Mouse (Mus musculus): ENCODE results near the gene Nhlrc3. TPM values are rescaled to one million over a fixed set of nuclear protein-coding genes. Genes with fewer than 3 reads are reported as not detected.

Nhlrc3 gene
- polyA plus RNA-seq, 1 experiment from 2014 or later = 8.4 TPM

DNA sequence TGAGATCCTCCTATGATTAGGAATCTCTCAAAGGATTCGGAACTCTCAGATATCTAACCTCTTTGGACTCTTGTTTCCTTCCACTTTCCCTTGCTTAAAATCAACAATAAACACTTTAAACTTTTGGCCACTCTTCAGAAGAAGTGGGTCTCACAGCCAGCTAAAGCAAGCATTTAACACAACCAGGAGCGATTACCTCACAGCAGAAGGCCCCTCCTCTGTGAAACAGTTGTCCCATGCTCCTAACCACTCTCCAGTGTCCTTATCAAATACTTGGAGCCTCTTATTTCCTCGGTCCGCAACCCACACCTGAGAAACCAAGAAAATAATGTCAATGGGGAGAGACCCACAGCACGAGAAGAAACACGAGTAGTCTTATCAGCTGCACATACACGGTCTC lies 9.8 kb downstream of the Nhlrc3 start:
- no peak for ATAC-seq (ENCODE audit: low read depth)
- Histone ChIP-seq H3K4me3 (no peak overlapping the region), H3K4me2 (no peak overlapping the region), H3K27me3 (no peaks in the 10 kb centered on the region), H3K27ac (replicated peaks) (no peak overlapping the region), H3K4me1 (replicated peaks) (no peaks in the 10 kb centered on the region), H3K9me3 (no peaks in the 10 kb centered on the region), H3K36me3 (peaks cover 90% of the 10 kb centered on the region), H3K9ac (no peak overlapping the region)
- WGBS = 95% methylated on average over 7 of the region's 7 CpGs

DNA sequence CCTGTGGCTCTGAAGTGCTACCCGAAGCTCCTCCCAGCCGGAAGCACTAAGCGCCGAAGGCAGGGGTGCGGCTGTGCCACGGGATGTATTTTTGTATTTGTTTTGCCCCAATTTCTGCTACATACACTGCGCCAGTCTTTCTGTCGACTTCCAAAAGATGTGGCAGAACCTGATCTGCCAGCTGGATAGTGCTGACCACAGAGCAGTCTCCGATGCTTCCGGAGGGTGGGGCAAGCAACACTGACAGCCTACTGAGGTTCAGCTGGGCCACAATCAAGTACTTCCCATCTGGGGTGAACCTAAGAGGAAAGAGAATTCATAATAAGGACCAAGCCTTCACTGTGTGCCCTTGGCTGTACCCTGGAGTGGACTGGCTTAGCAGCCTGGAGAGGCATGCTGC lies 10.8 kb downstream of the Nhlrc3 start:
- WGBS = 96% methylated on average over 10 of the region's 10 CpGs
- no peaks in the 10 kb centered on the region for H3K4me1 ChIP-seq (replicated peaks)
- H3K27me3 ChIP-seq = no peaks in the 10 kb centered on the region
- peaks cover 80% of the 10 kb centered on the region for H3K36me3 ChIP-seq
- ATAC-seq (ENCODE audit: low read depth) = no peak
- H3K4me3 ChIP-seq = no peak overlapping the region
- no peak overlapping the region for H3K4me2 ChIP-seq
- H3K27ac ChIP-seq (replicated peaks) = no peak overlapping the region
- H3K9ac ChIP-seq = no peak overlapping the region
- H3K9me3 ChIP-seq = no peaks in the 10 kb centered on the region

DNA sequence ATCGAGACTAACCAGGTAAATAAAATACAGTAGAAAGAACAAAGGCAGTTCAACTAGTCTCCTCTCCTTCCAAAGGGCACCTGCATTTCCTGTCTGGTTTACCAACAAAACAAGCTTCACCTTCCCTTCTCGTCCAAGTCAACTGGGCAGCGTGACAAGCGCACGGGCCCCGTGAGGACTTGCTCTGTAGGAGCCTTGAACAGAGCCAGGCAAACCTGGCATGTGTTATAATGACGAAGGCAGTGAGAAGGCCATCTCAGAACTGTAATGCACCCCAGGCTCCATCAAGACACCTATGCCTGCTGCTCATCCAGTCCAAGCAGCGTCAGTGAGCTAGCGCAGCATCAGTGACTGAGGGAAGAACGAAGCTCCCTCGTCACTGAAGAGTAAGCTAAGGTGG lies 12.5 kb downstream of the Nhlrc3 start:
- peaks cover 64% of the 10 kb centered on the region for H3K36me3 ChIP-seq

DNA sequence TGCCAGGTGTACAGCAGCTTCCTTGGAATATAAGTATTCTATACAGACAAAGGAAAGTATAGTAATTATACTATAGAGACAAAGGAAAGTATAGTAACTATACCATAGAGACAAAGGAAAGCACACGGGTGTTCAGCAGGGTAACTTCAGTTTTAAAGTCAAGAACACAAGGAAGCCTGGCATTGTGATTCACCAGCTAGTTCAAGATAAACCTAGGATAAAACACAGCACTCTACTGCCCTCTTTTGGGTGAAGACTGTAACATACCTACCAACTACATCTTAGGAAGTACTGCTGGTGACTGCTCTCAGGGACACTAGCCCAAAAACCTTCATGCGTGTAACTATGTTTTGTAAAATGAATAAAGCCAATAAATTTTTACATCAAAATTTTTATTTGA lies 14.9 kb downstream of the Nhlrc3 start:
- 28% methylated on average over 2 of the region's 2 CpGs for WGBS
- no peaks in the 10 kb centered on the region for H3K9me3 ChIP-seq
- H3K4me1 ChIP-seq (replicated peaks) = peaks cover 6% of the 10 kb centered on the region; the same call in 1 of the 2 replicates
- H3K36me3 ChIP-seq = peaks cover 40% of the 10 kb centered on the region
- no peak overlapping the region for H3K9ac ChIP-seq
- no peak overlapping the region for H3K4me2 ChIP-seq
- no peak overlapping the region for H3K27ac ChIP-seq (replicated peaks)
- no peak overlapping the region for H3K4me3 ChIP-seq
- peak; percentile 58; the same call in 1 of the 2 replicates for ATAC-seq (ENCODE audit: low read depth)
- H3K27me3 ChIP-seq = no peaks in the 10 kb centered on the region

More for the DNA sequence above, 12.5 kb downstream of the Nhlrc3 start:
- H3K27me3 ChIP-seq = no peaks in the 10 kb centered on the region
- no peak for ATAC-seq (ENCODE audit: low read depth)
- H3K9ac ChIP-seq = no peak overlapping the region
- H3K27ac ChIP-seq (replicated peaks) = no peak overlapping the region
- WGBS = 93% methylated on average over 11 of the region's 11 CpGs
- no peaks in the 10 kb centered on the region for H3K9me3 ChIP-seq
- H3K4me2 ChIP-seq = no peak overlapping the region
- no peak overlapping the region for H3K4me3 ChIP-seq
- peaks cover under 1% of the 10 kb centered on the region; the same call in 1 of the 2 replicates for H3K4me1 ChIP-seq (replicated peaks)

DNA sequence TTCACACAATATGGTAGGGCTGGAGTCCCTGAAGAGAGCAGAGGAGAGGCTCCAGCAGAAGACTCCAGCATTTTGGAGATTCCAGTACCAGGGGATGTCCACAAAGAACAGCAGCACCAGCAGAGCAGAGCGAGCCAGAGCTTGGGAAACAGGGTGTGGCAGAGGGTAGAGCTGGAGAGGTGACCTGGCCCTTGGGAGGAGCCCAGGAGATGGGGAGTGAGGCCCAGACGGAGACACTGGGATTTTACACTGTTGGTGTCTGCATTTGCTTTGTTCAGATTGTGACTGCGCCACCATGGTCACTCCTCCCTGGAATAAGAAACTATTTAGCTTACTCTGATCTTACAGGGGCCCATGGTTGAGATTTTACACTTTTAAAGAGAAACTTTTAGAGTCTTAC lies 16.3 kb downstream of the Nhlrc3 start:
- no peak for ATAC-seq (ENCODE audit: low read depth)
- Histone ChIP-seq H3K4me2 (no peak overlapping the region), H3K9me3 (no peaks in the 10 kb centered on the region), H3K4me1 (replicated peaks) (peaks cover 6% of the 10 kb centered on the region; the same call in 1 of the 2 replicates), H3K4me3 (no peak overlapping the region), H3K9ac (no peak overlapping the region), H3K27ac (replicated peaks) (no peak overlapping the region), H3K27me3 (no peaks in the 10 kb centered on the region), H3K36me3 (peaks cover 26% of the 10 kb centered on the region)
- WGBS = 82% methylated on average over 3 of the region's 3 CpGs

DNA sequence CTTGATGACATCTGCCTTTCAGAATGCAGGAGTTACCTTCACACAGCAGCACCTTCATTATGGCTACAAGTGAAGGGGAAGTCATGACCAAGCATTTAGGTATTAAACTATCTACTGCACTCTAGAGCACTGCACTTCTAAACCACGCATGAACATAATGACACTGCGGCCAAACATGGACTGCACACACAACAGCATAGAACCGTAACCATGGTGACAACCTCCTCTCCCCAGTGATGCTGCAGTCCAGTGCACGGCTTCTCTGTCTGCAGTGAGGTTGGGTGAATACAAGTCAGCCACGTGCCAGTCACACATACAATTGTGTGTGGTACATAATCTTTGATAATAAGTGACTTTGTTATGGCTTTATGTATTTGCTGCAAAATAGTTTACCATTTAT lies 17.6 kb downstream of the Nhlrc3 start:
- ATAC-seq (ENCODE audit: low read depth) = peak; percentile 68; the same call in 1 of the 2 replicates
- Histone ChIP-seq H3K36me3 (peaks cover 13% of the 10 kb centered on the region), H3K27ac (replicated peaks) (no peak overlapping the region; the same call in 1 of the 2 replicates), H3K4me1 (replicated peaks) (peaks cover 6% of the 10 kb centered on the region; the same call in 1 of the 2 replicates), H3K27me3 (no peaks in the 10 kb centered on the region), H3K9ac (no peak overlapping the region), H3K4me2 (no peak overlapping the region), H3K9me3 (no peaks in the 10 kb centered on the region), H3K4me3 (no peak overlapping the region)
- 37% methylated on average over 5 of the region's 5 CpGs for WGBS

DNA sequence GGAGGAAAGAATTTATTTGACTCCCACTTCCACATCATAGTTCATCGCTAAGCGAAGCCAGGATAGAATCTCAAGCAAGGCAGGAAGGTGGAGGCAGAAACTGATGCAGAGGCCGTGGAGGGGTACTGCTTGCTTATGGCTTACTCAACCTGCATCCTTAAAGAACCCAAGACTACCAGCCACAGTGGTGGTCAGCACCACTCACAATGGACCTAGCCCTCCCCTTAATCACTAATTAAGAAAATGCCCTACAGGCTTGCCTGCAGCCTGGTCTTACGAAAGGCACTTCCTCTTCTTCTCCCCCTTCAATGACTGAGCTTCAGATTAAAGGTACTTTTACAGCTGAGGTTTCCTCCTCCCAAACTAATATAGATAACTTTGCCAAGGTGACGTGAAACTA lies 26.6 kb downstream of the Nhlrc3 start:
- H3K27ac ChIP-seq (replicated peaks) = no peak overlapping the region
- H3K9me3 ChIP-seq = no peaks in the 10 kb centered on the region
- H3K4me1 ChIP-seq (replicated peaks) = no peaks in the 10 kb centered on the region
- H3K9ac ChIP-seq = no peak overlapping the region
- no peaks in the 10 kb centered on the region for H3K27me3 ChIP-seq
- no peak overlapping the region for H3K4me3 ChIP-seq
- no peak overlapping the region for H3K4me2 ChIP-seq
- no peak for ATAC-seq (ENCODE audit: low read depth)
- WGBS = 76% methylated on average over 5 of the region's 5 CpGs
- no peaks in the 10 kb centered on the region for H3K36me3 ChIP-seq

DNA sequence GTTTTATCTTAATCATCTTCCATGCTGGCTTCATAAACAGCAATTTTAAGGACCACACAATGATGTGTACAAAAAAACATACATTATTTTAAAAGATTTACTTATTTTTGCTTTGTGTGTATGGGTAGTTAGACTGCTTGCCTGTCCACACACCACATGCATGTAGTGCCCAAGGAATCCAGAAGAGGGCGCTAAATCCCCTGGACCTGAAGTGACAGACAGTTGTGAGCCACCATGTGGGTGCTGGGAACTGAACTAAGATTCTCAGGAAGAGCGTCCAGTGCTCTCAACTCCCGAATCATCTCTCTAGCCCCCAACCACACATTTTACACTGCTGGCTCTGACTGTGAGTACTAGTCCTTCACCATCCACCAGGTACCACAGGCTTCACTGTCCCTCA lies 28.5 kb downstream of the Nhlrc3 start:
- no peak overlapping the region for H3K9ac ChIP-seq
- no peaks in the 10 kb centered on the region for H3K27me3 ChIP-seq
- H3K4me1 ChIP-seq (replicated peaks) = no peaks in the 10 kb centered on the region
- no peaks in the 10 kb centered on the region for H3K36me3 ChIP-seq
- H3K9me3 ChIP-seq = no peaks in the 10 kb centered on the region
- ATAC-seq (ENCODE audit: low read depth) = no peak
- H3K4me2 ChIP-seq = no peak overlapping the region
- 73% methylated on average over 3 of the region's 3 CpGs for WGBS
- no peak overlapping the region for H3K27ac ChIP-seq (replicated peaks)
- no peak overlapping the region for H3K4me3 ChIP-seq

DNA sequence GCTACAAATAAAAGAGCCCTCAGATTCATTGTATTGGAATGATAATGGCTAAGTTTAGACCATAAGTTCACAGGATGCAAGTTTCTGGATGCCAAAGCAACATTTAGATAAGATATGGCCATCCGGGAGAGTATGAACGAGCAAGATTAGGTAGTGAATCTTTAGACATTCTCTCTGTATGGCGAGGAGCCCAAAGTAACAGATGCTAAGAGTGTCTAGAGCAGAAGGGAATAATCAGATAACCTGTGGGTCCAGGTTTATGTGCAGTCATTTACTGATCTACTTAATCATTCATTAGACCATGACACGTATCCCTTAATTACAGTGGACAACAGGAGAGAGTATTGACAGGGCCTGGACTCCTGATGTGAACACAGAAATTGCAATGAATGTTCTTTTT lies 39.6 kb downstream of the Nhlrc3 start:
- H3K9ac ChIP-seq = no peak overlapping the region
- ATAC-seq (ENCODE audit: low read depth) = no peak
- WGBS = 90% methylated on average over 4 of the region's 4 CpGs
- no peaks in the 10 kb centered on the region; the same call in 1 of the 2 replicates for H3K4me1 ChIP-seq (replicated peaks)
- no peak overlapping the region for H3K27ac ChIP-seq (replicated peaks)
- H3K4me3 ChIP-seq = no peak overlapping the region
- no peaks in the 10 kb centered on the region for H3K27me3 ChIP-seq
- no peaks in the 10 kb centered on the region for H3K36me3 ChIP-seq
- H3K4me2 ChIP-seq = no peak overlapping the region
- no peaks in the 10 kb centered on the region for H3K9me3 ChIP-seq

DNA sequence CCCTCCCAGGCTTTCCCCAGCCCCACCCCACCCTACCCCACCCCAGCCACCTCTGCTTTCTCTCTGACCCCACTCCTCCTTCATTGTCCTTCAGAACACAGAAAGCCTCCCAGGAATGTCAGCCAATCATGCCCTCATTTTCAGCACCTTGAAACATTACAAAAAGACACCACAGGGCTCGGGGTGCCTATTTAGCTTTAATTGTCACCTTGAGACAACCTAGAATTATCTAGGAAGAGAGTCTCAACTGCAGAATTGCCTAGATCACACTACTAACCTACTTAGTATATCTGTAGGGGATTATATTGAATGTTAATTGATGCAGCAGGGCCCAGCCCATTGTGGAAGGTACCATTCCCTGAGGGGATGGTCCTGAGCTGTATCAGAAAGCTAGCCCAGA lies 40.4 kb downstream of the Nhlrc3 start:
- no peak for ATAC-seq (ENCODE audit: low read depth)
- Histone ChIP-seq H3K36me3 (no peaks in the 10 kb centered on the region), H3K27ac (replicated peaks) (no peak overlapping the region), H3K4me3 (no peak overlapping the region), H3K9ac (no peak overlapping the region), H3K4me2 (no peak overlapping the region), H3K4me1 (replicated peaks) (peaks cover 1% of the 10 kb centered on the region; the same call in 1 of the 2 replicates), H3K9me3 (no peaks in the 10 kb centered on the region), H3K27me3 (no peaks in the 10 kb centered on the region)
- WGBS = 60% methylated on average over 1 of the region's 1 CpGs

DNA sequence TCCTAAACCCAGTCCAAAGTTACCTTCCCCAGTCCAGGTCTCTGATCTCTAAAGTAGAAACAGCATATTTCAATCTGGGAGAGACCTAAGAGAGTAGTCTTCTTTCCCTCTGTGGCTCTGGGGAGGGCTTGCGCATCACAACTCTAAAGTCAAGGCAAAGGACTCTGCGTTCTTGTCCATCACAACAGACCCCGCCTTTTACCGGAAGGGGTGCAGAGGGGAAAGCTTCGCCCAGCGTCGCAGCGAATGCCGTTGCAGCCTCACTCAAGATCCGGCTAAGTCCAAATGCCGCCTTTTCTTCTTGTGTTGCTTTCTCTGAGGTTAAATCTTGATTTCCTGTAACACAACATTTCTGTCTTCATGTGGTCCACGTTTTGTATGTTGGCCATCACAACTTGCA lies 41.5 kb downstream of the Nhlrc3 start:
- H3K27me3 ChIP-seq = no peaks in the 10 kb centered on the region
- ATAC-seq (ENCODE audit: low read depth) = no peak
- H3K4me1 ChIP-seq (replicated peaks) = peaks cover 5% of the 10 kb centered on the region; the same call in 1 of the 2 replicates
- H3K4me2 ChIP-seq = no peak overlapping the region
- no peaks in the 10 kb centered on the region for H3K36me3 ChIP-seq
- no peak overlapping the region for H3K4me3 ChIP-seq
- 86% methylated on average over 12 of the region's 12 CpGs for WGBS
- no peaks in the 10 kb centered on the region for H3K9me3 ChIP-seq
- H3K27ac ChIP-seq (replicated peaks) = no peak overlapping the region
- no peak overlapping the region for H3K9ac ChIP-seq

DNA sequence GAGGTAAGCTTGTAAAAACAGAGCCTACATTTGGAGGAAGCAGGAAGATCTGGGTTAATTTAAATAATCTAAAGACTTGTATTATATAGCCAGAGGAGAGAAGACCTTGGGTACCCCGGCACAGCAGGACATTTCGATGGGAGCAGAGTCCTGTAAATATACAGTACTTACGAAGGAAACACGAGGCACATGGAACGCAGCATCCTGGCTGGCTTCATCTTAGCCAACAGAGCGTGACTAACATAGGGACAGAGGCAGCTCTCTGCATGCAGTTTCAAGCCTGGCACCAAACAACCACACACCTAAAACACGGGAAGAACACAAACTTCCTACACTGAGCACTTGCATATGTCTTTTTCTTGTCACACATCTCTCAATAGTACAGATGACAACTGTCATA lies 45.4 kb downstream of the Nhlrc3 start:
- Histone ChIP-seq H3K9me3 (no peaks in the 10 kb centered on the region), H3K9ac (no peak overlapping the region), H3K36me3 (no peaks in the 10 kb centered on the region), H3K4me2 (no peak overlapping the region), H3K27me3 (no peaks in the 10 kb centered on the region), H3K27ac (replicated peaks) (no peak overlapping the region), H3K4me3 (no peak overlapping the region), H3K4me1 (replicated peaks) (peaks cover 18% of the 10 kb centered on the region)
- ATAC-seq (ENCODE audit: low read depth) = no peak
- 66% methylated on average over 7 of the region's 7 CpGs for WGBS

DNA sequence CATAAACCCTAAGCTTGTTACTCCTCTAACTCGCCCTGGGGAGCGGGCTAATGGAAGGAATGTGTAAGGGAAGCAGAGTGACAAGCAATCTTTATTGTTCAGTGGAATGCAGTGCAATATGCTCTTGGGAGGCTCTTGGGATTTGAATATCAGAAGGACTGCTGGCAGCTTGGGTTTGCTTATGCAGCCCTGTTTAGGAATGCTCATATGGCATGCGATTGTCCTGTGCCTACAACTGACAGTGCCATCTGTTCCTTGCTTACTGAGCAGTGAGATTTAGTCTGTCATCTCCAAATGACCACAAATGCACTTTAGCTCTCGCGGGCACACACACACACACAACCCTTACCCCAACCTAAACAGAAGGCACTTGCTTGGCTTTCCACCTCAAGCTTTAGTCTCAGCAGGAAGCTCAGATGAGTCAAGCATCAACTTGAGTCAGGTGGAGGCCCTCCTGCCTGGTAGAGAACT lies 47.1 kb downstream of the Nhlrc3 start:
- Histone ChIP-seq H3K27ac (replicated peaks) (no peak overlapping the region), H3K4me1 (replicated peaks) (peaks cover 18% of the 10 kb centered on the region), H3K27me3 (no peaks in the 10 kb centered on the region), H3K4me2 (no peak overlapping the region), H3K4me3 (no peak overlapping the region), H3K36me3 (no peaks in the 10 kb centered on the region), H3K9ac (no peak overlapping the region), H3K9me3 (no peaks in the 10 kb centered on the region)
- 49% methylated on average over 5 of the region's 5 CpGs for WGBS
- ATAC-seq (ENCODE audit: low read depth) = peak; percentile 47; the same call in 1 of the 2 replicates
